ENCODE assay signal across 20 mouse cellular contexts in genomic region chr7:30711942-30712341, GRCm38 (mm10). TPM values are rescaled to one million over a fixed set of nuclear protein-coding genes. Genes with fewer than 3 reads are reported as not detected.
DNase-seq lines count a peak whose midpoint lies in the region; ATAC-seq lines count a peak whose summit lies in the region.
"Had no signal": no experiment of that assay in that cellular context is flagged by ENCODE, and none has a peak within 500 bp of the region (broad histone marks: within the 10 kb centered on the region; RNA-seq: fewer than 3 reads in every experiment).

Gene Atp4a (plus strand): TSS chr7:30712209.

- peak; percentile 45 for DNase-seq in kidney, adult 9 months
- no peak for DNase-seq in forebrain, embryonic 14.5 days (ENCODE audit: low spot score)
- DNase-seq: adrenal gland, adult 2 months; adrenal gland, postnatal 25 days; cerebellum, adult 18-20 months; cerebellum, adult 9-11 months; cerebellum, postnatal 36 days; gastrocnemius, postnatal 36 days; heart, adult 18-20 months; heart, postnatal 10 days; heart, postnatal 4 days had no signal

- no peaks in the 10 kb centered on the region for H3K4me1 ChIP-seq in kidney, embryonic 14.5 days (ENCODE audit: control insufficient read depth, insufficient read depth, low read length)
- H3K4me1 ChIP-seq in megakaryocyte, embryonic 14.5 days, result peaks cover 50% of the 10 kb centered on the region
- H3K4me1 ChIP-seq in forebrain, embryonic 14.5 days (ENCODE audit: control insufficient read depth, insufficient read depth, low read length), result no peaks in the 10 kb centered on the region
- H3K4me1 ChIP-seq in forebrain, embryonic 15.5 days, result peaks cover 2% of the 10 kb centered on the region

- H3K27me3 ChIP-seq in kidney, embryonic 14.5 days (ENCODE audit: control insufficient read depth, insufficient read depth, low read length), result peaks cover 15% of the 10 kb centered on the region; the same call in 1 of the 2 replicates
- peaks cover 61% of the 10 kb centered on the region for H3K27me3 ChIP-seq in megakaryocyte, embryonic 14.5 days (replicated peaks)
- H3K27me3 ChIP-seq in forebrain, embryonic 14.5 days (replicated peaks; ENCODE audit: control insufficient read depth, insufficient read depth, low read length), result peaks cover 5% of the 10 kb centered on the region
- peaks cover 10% of the 10 kb centered on the region; the same call in 1 of the 2 replicates for H3K27me3 ChIP-seq in forebrain, embryonic 15.5 days

- WGBS in kidney, embryonic 14.5 days, result 75% methylated on average over 3 of the region's 3 CpGs
- 91% methylated on average over 3 of the region's 3 CpGs for WGBS in forebrain, embryonic 14.5 days
- 78% methylated on average over 3 of the region's 3 CpGs for WGBS in forebrain, embryonic 15.5 days

- no peak within 1 kb of the TSS for H3K4me3 ChIP-seq in kidney, embryonic 14.5 days (ENCODE audit: low read length)
- H3K4me3 ChIP-seq in megakaryocyte, embryonic 14.5 days (replicated peaks), result peak within 1 kb of the TSS; percentile 16
- no peak within 1 kb of the TSS for H3K4me3 ChIP-seq in forebrain, embryonic 14.5 days (ENCODE audit: low read depth, low read length)
- H3K4me3 ChIP-seq in forebrain, embryonic 15.5 days, result no peak within 1 kb of the TSS
- H3K4me3 ChIP-seq: embryonic facial prominence, embryonic 10.5 days; forebrain, embryonic 13.5 days; heart, embryonic 10.5 days; hindbrain, embryonic 13.5 days had no signal

- no peak within 1 kb of the TSS for H3K4me2 ChIP-seq in kidney, embryonic 14.5 days (replicated peaks; ENCODE audit: low read depth, low read length)
- H3K4me2 ChIP-seq in forebrain, embryonic 14.5 days (ENCODE audit: low read length), result no peak within 1 kb of the TSS
- H3K4me2 ChIP-seq in forebrain, embryonic 15.5 days (replicated peaks), result no peak within 1 kb of the TSS
- H3K4me2 ChIP-seq: forebrain, embryonic 13.5 days; hindbrain, embryonic 13.5 days had no signal

- no peaks in the 10 kb centered on the region for H3K9me3 ChIP-seq in kidney, embryonic 14.5 days (ENCODE audit: control insufficient read depth, low read length)
- H3K9me3 ChIP-seq in megakaryocyte, embryonic 14.5 days, result 0 out of 2 replicates have a peak, but pooled peaks cover 3% of the 10 kb centered on the region
- no peaks in the 10 kb centered on the region for H3K9me3 ChIP-seq in forebrain, embryonic 14.5 days (replicated peaks; ENCODE audit: control insufficient read depth, low read length)
- H3K9me3 ChIP-seq in forebrain, embryonic 15.5 days, result no peaks in the 10 kb centered on the region
- H3K9me3 ChIP-seq: embryonic facial prominence, embryonic 10.5 days; forebrain, embryonic 13.5 days; heart, embryonic 10.5 days; hindbrain, embryonic 13.5 days had no signal

- no peak within 1 kb of the TSS for H3K27ac ChIP-seq in kidney, embryonic 14.5 days (ENCODE audit: low read depth, low read length)
- H3K27ac ChIP-seq in forebrain, embryonic 14.5 days (ENCODE audit: low read depth, low read length), result no peak within 1 kb of the TSS
- no peak within 1 kb of the TSS for H3K27ac ChIP-seq in forebrain, embryonic 15.5 days (replicated peaks)
- H3K27ac ChIP-seq: embryonic facial prominence, embryonic 10.5 days; forebrain, embryonic 13.5 days; heart, embryonic 10.5 days; hindbrain, embryonic 13.5 days had no signal

- H3K36me3 ChIP-seq in kidney, embryonic 14.5 days (ENCODE audit: control insufficient read depth, insufficient read depth, low read length), result no peaks in the 10 kb centered on the region
- H3K36me3 ChIP-seq in megakaryocyte, embryonic 14.5 days (replicated peaks; ENCODE audit: low read length), result no peaks in the 10 kb centered on the region
- no peaks in the 10 kb centered on the region for H3K36me3 ChIP-seq in forebrain, embryonic 14.5 days (ENCODE audit: control insufficient read depth, insufficient read depth, low read length)
- H3K36me3 ChIP-seq in forebrain, embryonic 15.5 days, result no peaks in the 10 kb centered on the region
- H3K36me3 ChIP-seq: embryonic facial prominence, embryonic 10.5 days; heart, embryonic 10.5 days; hindbrain, embryonic 13.5 days had no signal

- ATAC-seq in kidney, embryonic 14.5 days (ENCODE audit: low FRiP score, low TSS enrichment), result no peak
- ATAC-seq in megakaryocyte, adult 5-6 weeks (ENCODE audit: poor library complexity, severe bottlenecking), result no peak
- ATAC-seq in megakaryocyte-erythroid progenitor cell, adult 5-6 weeks (replicated peaks; ENCODE audit: low FRiP score, low TSS enrichment, poor library complexity, severe bottlenecking), result 0 out of 2 replicates have a peak, but pooled peaks have one; percentile 35
- ATAC-seq in forebrain, embryonic 14.5 days, result no peak
- no peak for ATAC-seq in forebrain, embryonic 15.5 days (replicated peaks)
- ATAC-seq: forebrain, embryonic 13.5 days had no signal

- no peak within 1 kb of the TSS for H3K9ac ChIP-seq in kidney, embryonic 14.5 days (ENCODE audit: low read depth, low read length)
- no peak within 1 kb of the TSS for H3K9ac ChIP-seq in forebrain, embryonic 14.5 days (ENCODE audit: low read length)
- no peak within 1 kb of the TSS for H3K9ac ChIP-seq in forebrain, embryonic 15.5 days (replicated peaks)
- H3K9ac ChIP-seq: forebrain, embryonic 13.5 days; hindbrain, embryonic 13.5 days had no signal

RNA-seq across cellular contexts. Expression of gene Atp4a, which starts in this region (rescaled TPM):
- 1.2 and 1.3 TPM in 2 replicates for polyA plus RNA-seq in kidney, embryonic 14.5 days (2014; fragmentation: Nextera tagmentation; extraction: Ambion mirVana)
- 0.10 TPM in 1 of 2 replicates, not detected in the other for polyA plus RNA-seq in megakaryocyte, embryonic 14.5 days (2012; ENCODE audit: insufficient read depth, low replicate concordance)
- 0.71 and 1.3 TPM in 2 replicates for total RNA-seq in megakaryocyte, adult 5-6 weeks (2015)
- 0.04 TPM in 1 of 2 replicates, not detected in the other for total RNA-seq in megakaryocyte, adult 5-6 weeks (2017)
- total RNA-seq in megakaryocyte-erythroid progenitor cell, adult 5-6 weeks (2014; fragmentation: Nextera tagmentation), result 11.2 and 16.0 TPM in 2 replicates
- total RNA-seq in megakaryocyte-erythroid progenitor cell, adult 5-6 weeks (2017), result 1.4 and 2.9 TPM in 2 replicates
- polyA plus RNA-seq in forebrain, embryonic 14.5 days (2014; fragmentation: Nextera tagmentation; extraction: Ambion mirVana), result 0.84 and 1.2 TPM in 2 replicates
- polyA plus RNA-seq in forebrain, embryonic 15.5 days (2015; fragmentation: Nextera tagmentation; extraction: Ambion mirVana), result 1.1 and 1.9 TPM in 2 replicates
